ENCODE assay signal across 20 mouse cellular contexts in genomic region chr5:145104328-145104727, GRCm38 (mm10). TPM values are rescaled to one million over a fixed set of nuclear protein-coding genes. Genes with fewer than 3 reads are reported as not detected.
DNase-seq lines count a peak whose midpoint lies in the region; ATAC-seq and TF ChIP-seq lines count a peak whose summit lies in the region.
"Had no signal": no experiment of that assay in that cellular context is flagged by ENCODE, and none has a peak within 500 bp of the region (broad histone marks: within the 10 kb centered on the region; RNA-seq: fewer than 3 reads in every experiment).

No protein-coding gene starts in this region.

- no peaks in the 10 kb centered on the region for H3K9me3 ChIP-seq in hindbrain, embryonic 16.5 days (ENCODE audit: control insufficient read depth, low read length)
- H3K9me3 ChIP-seq in hindbrain, embryonic 12.5 days (replicated peaks) = no peaks in the 10 kb centered on the region
- no peaks in the 10 kb centered on the region for H3K9me3 ChIP-seq in limb, embryonic 13.5 days
- no peaks in the 10 kb centered on the region for H3K9me3 ChIP-seq in limb, embryonic 10.5 days (replicated peaks)
- no peaks in the 10 kb centered on the region for H3K9me3 ChIP-seq in hindbrain, postnatal 0 days (ENCODE audit: low read length)
- H3K9me3 ChIP-seq in neural tube, embryonic 15.5 days (replicated peaks) = no peaks in the 10 kb centered on the region
- H3K9me3 ChIP-seq: heart, embryonic 10.5 days; kidney, embryonic 15.5 days; midbrain, embryonic 12.5 days had no signal

- WGBS in hindbrain, embryonic 16.5 days = 78% methylated on average over 9 of the region's 9 CpGs
- WGBS in hindbrain, embryonic 12.5 days = 79% methylated on average over 9 of the region's 9 CpGs
- WGBS in limb, embryonic 13.5 days = 89% methylated on average over 9 of the region's 9 CpGs
- 92% methylated on average over 9 of the region's 9 CpGs for WGBS in limb, embryonic 10.5 days
- 68% methylated on average over 9 of the region's 9 CpGs for WGBS in hindbrain, postnatal 0 days
- WGBS in neural tube, embryonic 15.5 days = 81% methylated on average over 9 of the region's 9 CpGs

- TF ChIP-seq CTCF in hindbrain, postnatal 0 days (IDR thresholded peaks at IDR 0.05; ENCODE audit: low read depth) = no peak

- no peaks in the 10 kb centered on the region for H3K27me3 ChIP-seq in hindbrain, embryonic 16.5 days (replicated peaks; ENCODE audit: control insufficient read depth, insufficient read depth, low read length)
- H3K27me3 ChIP-seq in hindbrain, embryonic 12.5 days = no peaks in the 10 kb centered on the region
- H3K27me3 ChIP-seq in limb, embryonic 13.5 days = no peaks in the 10 kb centered on the region
- no peaks in the 10 kb centered on the region for H3K27me3 ChIP-seq in limb, embryonic 10.5 days (ENCODE audit: low read depth, poor library complexity, severe bottlenecking)
- H3K27me3 ChIP-seq in hindbrain, postnatal 0 days (ENCODE audit: insufficient read depth, low read length) = no peaks in the 10 kb centered on the region
- no peaks in the 10 kb centered on the region for H3K27me3 ChIP-seq in neural tube, embryonic 15.5 days (replicated peaks)
- H3K27me3 ChIP-seq: kidney, embryonic 15.5 days; midbrain, embryonic 12.5 days had no signal

- peak; percentile 58; the same call in 1 of the 2 replicates for ATAC-seq in hindbrain, embryonic 16.5 days
- no peak for ATAC-seq in hindbrain, embryonic 12.5 days (ENCODE audit: low FRiP score)
- ATAC-seq in limb, embryonic 13.5 days (ENCODE audit: low FRiP score, low read depth) = peak; percentile 32; the same call in 1 of the 2 replicates
- peak; percentile 69 for ATAC-seq in hindbrain, postnatal 0 days
- 0 out of 2 replicates have a peak, but pooled peaks have one; percentile 57 for ATAC-seq in neural tube, embryonic 15.5 days (ENCODE audit: low FRiP score)
- ATAC-seq in monocyte, adult 5-6 weeks (replicated peaks; ENCODE audit: insufficient number of reproducible peaks, low FRiP score, low TSS enrichment, poor library complexity, severe bottlenecking) = no peak
- ATAC-seq: CD4-positive, CD25-positive, alpha-beta regulatory T cell, adult 4 months; forebrain, embryonic 16.5 days had no signal

- no peak overlapping the region for H3K9ac ChIP-seq in hindbrain, embryonic 16.5 days (ENCODE audit: low read depth, low read length)
- no peak overlapping the region for H3K9ac ChIP-seq in hindbrain, embryonic 12.5 days
- no peak overlapping the region for H3K9ac ChIP-seq in limb, embryonic 13.5 days
- H3K9ac ChIP-seq in hindbrain, postnatal 0 days (replicated peaks; ENCODE audit: low read length) = no peak overlapping the region
- no peak overlapping the region for H3K9ac ChIP-seq in neural tube, embryonic 15.5 days (replicated peaks)
- H3K9ac ChIP-seq: kidney, embryonic 15.5 days; midbrain, embryonic 12.5 days had no signal

- DNase-seq in limb, embryonic 10.5 days (ENCODE audit: low spot score) = no peak
- peak; percentile 38 for DNase-seq in hindbrain, postnatal 0 days (ENCODE audit: low spot score)
- DNase-seq: adrenal gland, postnatal 25 days; gastrocnemius, postnatal 14 days; lung, postnatal 36 days; retina, postnatal 1 day had no signal

- H3K27ac ChIP-seq in hindbrain, embryonic 16.5 days (ENCODE audit: low read depth, low read length) = no peak overlapping the region
- H3K27ac ChIP-seq in hindbrain, embryonic 12.5 days = no peak overlapping the region
- no peak overlapping the region for H3K27ac ChIP-seq in limb, embryonic 13.5 days
- H3K27ac ChIP-seq in limb, embryonic 10.5 days = no peak overlapping the region
- no peak overlapping the region for H3K27ac ChIP-seq in hindbrain, postnatal 0 days
- H3K27ac ChIP-seq in neural tube, embryonic 15.5 days (replicated peaks) = no peak overlapping the region
- H3K27ac ChIP-seq: heart, embryonic 10.5 days; kidney, embryonic 15.5 days; midbrain, embryonic 12.5 days had no signal

- H3K4me3 ChIP-seq in hindbrain, embryonic 16.5 days (ENCODE audit: low read length) = no peak overlapping the region
- no peak overlapping the region for H3K4me3 ChIP-seq in hindbrain, embryonic 12.5 days
- H3K4me3 ChIP-seq in limb, embryonic 13.5 days = no peak overlapping the region
- H3K4me3 ChIP-seq in limb, embryonic 10.5 days = no peak overlapping the region
- no peak overlapping the region for H3K4me3 ChIP-seq in hindbrain, postnatal 0 days (ENCODE audit: low read length)
- no peak overlapping the region for H3K4me3 ChIP-seq in neural tube, embryonic 15.5 days (replicated peaks)
- H3K4me3 ChIP-seq: heart, embryonic 10.5 days; kidney, embryonic 15.5 days; midbrain, embryonic 12.5 days had no signal

- no peaks in the 10 kb centered on the region for H3K4me1 ChIP-seq in hindbrain, embryonic 16.5 days (ENCODE audit: control insufficient read depth, insufficient read depth, low read depth, low read length)
- H3K4me1 ChIP-seq in hindbrain, embryonic 12.5 days = no peaks in the 10 kb centered on the region
- no peaks in the 10 kb centered on the region for H3K4me1 ChIP-seq in limb, embryonic 13.5 days
- H3K4me1 ChIP-seq in limb, embryonic 10.5 days = no peaks in the 10 kb centered on the region
- H3K4me1 ChIP-seq in hindbrain, postnatal 0 days (ENCODE audit: insufficient read depth, low read length) = no peaks in the 10 kb centered on the region
- H3K4me1 ChIP-seq in neural tube, embryonic 15.5 days = no peaks in the 10 kb centered on the region
- H3K4me1 ChIP-seq: heart, embryonic 10.5 days; kidney, embryonic 15.5 days; midbrain, embryonic 12.5 days had no signal

- H3K4me2 ChIP-seq in hindbrain, embryonic 16.5 days (ENCODE audit: low read length) = no peak overlapping the region
- H3K4me2 ChIP-seq in hindbrain, embryonic 12.5 days (replicated peaks) = no peak overlapping the region
- H3K4me2 ChIP-seq in limb, embryonic 13.5 days (replicated peaks) = no peak overlapping the region
- H3K4me2 ChIP-seq in hindbrain, postnatal 0 days (ENCODE audit: low read depth, low read length) = no peak overlapping the region
- no peak overlapping the region for H3K4me2 ChIP-seq in neural tube, embryonic 15.5 days
- H3K4me2 ChIP-seq: kidney, embryonic 15.5 days; midbrain, embryonic 12.5 days had no signal

- H3K36me3 ChIP-seq in hindbrain, embryonic 16.5 days (ENCODE audit: control insufficient read depth, insufficient read depth, low read length) = peaks cover 56% of the 10 kb centered on the region
- H3K36me3 ChIP-seq in hindbrain, embryonic 12.5 days = peaks cover 97% of the 10 kb centered on the region
- peaks cover 97% of the 10 kb centered on the region for H3K36me3 ChIP-seq in limb, embryonic 13.5 days
- peaks cover 100% of the 10 kb centered on the region for H3K36me3 ChIP-seq in limb, embryonic 10.5 days
- H3K36me3 ChIP-seq in hindbrain, postnatal 0 days (ENCODE audit: insufficient read depth, low read length) = peaks cover 78% of the 10 kb centered on the region
- H3K36me3 ChIP-seq in neural tube, embryonic 15.5 days = peaks cover 93% of the 10 kb centered on the region

RNA-seq across cellular contexts. Expression of gene Arpc1b, which starts 9.7 kb away (rescaled TPM):
- polyA plus RNA-seq in hindbrain, embryonic 16.5 days (2015; fragmentation: Nextera tagmentation; extraction: Ambion mirVana) = 72.7 and 84.8 TPM in 2 replicates
- 95.5 and 108 TPM in 2 replicates for polyA plus RNA-seq in hindbrain, embryonic 12.5 days (2016; fragmentation: Nextera tagmentation; extraction: Ambion mirVana)
- polyA plus RNA-seq in limb, embryonic 13.5 days (2015; fragmentation: Nextera tagmentation; extraction: Ambion mirVana) = 250 and 255 TPM in 2 replicates
- 148 and 161 TPM in 2 replicates for polyA plus RNA-seq in limb, embryonic 10.5 days (2016; fragmentation: Nextera tagmentation; extraction: Ambion mirVana)
- 36.4 and 53.3 TPM in 2 replicates for total RNA-seq in hindbrain, postnatal 0 days (2014; rRNA removed)
- 73.6 and 84.9 TPM in 2 replicates for polyA plus RNA-seq in hindbrain, postnatal 0 days (2015; fragmentation: Nextera tagmentation; extraction: Ambion mirVana)
- 82.4 and 204 TPM in 2 replicates for polyA plus RNA-seq in neural tube, embryonic 15.5 days (2015; fragmentation: Nextera tagmentation; extraction: Ambion mirVana)
- total RNA-seq in monocyte, adult 5-6 weeks (2017) = 406 to 524 TPM (median 463 TPM) in 3 replicates

RNA-seq across cellular contexts. Expression of gene Kpna7, which starts 20.5 kb away (rescaled TPM):
- polyA plus RNA-seq in hindbrain, embryonic 16.5 days (2015; fragmentation: Nextera tagmentation; extraction: Ambion mirVana) = not detected in 2 replicates
- not detected in 2 replicates for polyA plus RNA-seq in hindbrain, embryonic 12.5 days (2016; fragmentation: Nextera tagmentation; extraction: Ambion mirVana)
- polyA plus RNA-seq in limb, embryonic 13.5 days (2015; fragmentation: Nextera tagmentation; extraction: Ambion mirVana) = 0.10 TPM in 1 of 2 replicates, not detected in the other
- not detected in 2 replicates for polyA plus RNA-seq in limb, embryonic 10.5 days (2016; fragmentation: Nextera tagmentation; extraction: Ambion mirVana)
- total RNA-seq in hindbrain, postnatal 0 days (2014; rRNA removed) = not detected in 2 replicates
- 0.09 TPM in 1 of 2 replicates, not detected in the other for polyA plus RNA-seq in hindbrain, postnatal 0 days (2015; fragmentation: Nextera tagmentation; extraction: Ambion mirVana)
- polyA plus RNA-seq in neural tube, embryonic 15.5 days (2015; fragmentation: Nextera tagmentation; extraction: Ambion mirVana) = not detected in 2 replicates
- total RNA-seq in monocyte, adult 5-6 weeks (2017) = not detected in 3 replicates
- total RNA-seq: adrenal gland, postnatal 25 days; common myeloid progenitor, adult 5-6 weeks; gastrocnemius, postnatal 14 days; hematopoietic stem cell, adult 5-6 weeks; left cerebral cortex, postnatal 25 days had no signal
- polyA plus RNA-seq: CD4-positive, CD25-positive, alpha-beta regulatory T cell, adult 4 months; forebrain, embryonic 16.5 days; heart, embryonic 10.5 days; kidney, embryonic 15.5 days; midbrain, embryonic 12.5 days; neural tube, embryonic 11.5 days had no signal

RNA-seq across cellular contexts. Expression of gene Arpc1a, which starts 20.7 kb away (rescaled TPM):
- polyA plus RNA-seq in hindbrain, embryonic 16.5 days (2015; fragmentation: Nextera tagmentation; extraction: Ambion mirVana) = 234 and 235 TPM in 2 replicates
- 191 and 201 TPM in 2 replicates for polyA plus RNA-seq in hindbrain, embryonic 12.5 days (2016; fragmentation: Nextera tagmentation; extraction: Ambion mirVana)
- 139 and 141 TPM in 2 replicates for polyA plus RNA-seq in limb, embryonic 13.5 days (2015; fragmentation: Nextera tagmentation; extraction: Ambion mirVana)
- polyA plus RNA-seq in limb, embryonic 10.5 days (2016; fragmentation: Nextera tagmentation; extraction: Ambion mirVana) = 111 and 125 TPM in 2 replicates
- 157 and 163 TPM in 2 replicates for total RNA-seq in hindbrain, postnatal 0 days (2014; rRNA removed)
- polyA plus RNA-seq in hindbrain, postnatal 0 days (2015; fragmentation: Nextera tagmentation; extraction: Ambion mirVana) = 220 and 221 TPM in 2 replicates
- polyA plus RNA-seq in neural tube, embryonic 15.5 days (2015; fragmentation: Nextera tagmentation; extraction: Ambion mirVana) = 218 and 232 TPM in 2 replicates
- total RNA-seq in monocyte, adult 5-6 weeks (2017) = 79.3 to 85.9 TPM (median 81.0 TPM) in 3 replicates

RNA-seq across cellular contexts. Expression of gene Pdap1, which starts 35.7 kb away (rescaled TPM):
- 90.9 and 98.7 TPM in 2 replicates for polyA plus RNA-seq in hindbrain, embryonic 16.5 days (2015; fragmentation: Nextera tagmentation; extraction: Ambion mirVana)
- 111 and 144 TPM in 2 replicates for polyA plus RNA-seq in hindbrain, embryonic 12.5 days (2016; fragmentation: Nextera tagmentation; extraction: Ambion mirVana)
- 137 and 139 TPM in 2 replicates for polyA plus RNA-seq in limb, embryonic 13.5 days (2015; fragmentation: Nextera tagmentation; extraction: Ambion mirVana)
- polyA plus RNA-seq in limb, embryonic 10.5 days (2016; fragmentation: Nextera tagmentation; extraction: Ambion mirVana) = 133 and 154 TPM in 2 replicates
- total RNA-seq in hindbrain, postnatal 0 days (2014; rRNA removed) = 22.6 and 26.0 TPM in 2 replicates
- polyA plus RNA-seq in hindbrain, postnatal 0 days (2015; fragmentation: Nextera tagmentation; extraction: Ambion mirVana) = 124 and 137 TPM in 2 replicates
- polyA plus RNA-seq in neural tube, embryonic 15.5 days (2015; fragmentation: Nextera tagmentation; extraction: Ambion mirVana) = 97.0 and 115 TPM in 2 replicates
- 93.1 to 106 TPM (median 95.5 TPM) in 3 replicates for total RNA-seq in monocyte, adult 5-6 weeks (2017)

RNA-seq across cellular contexts. Expression of gene Bud31, which starts 35.8 kb away (rescaled TPM):
- polyA plus RNA-seq in hindbrain, embryonic 16.5 days (2015; fragmentation: Nextera tagmentation; extraction: Ambion mirVana) = 164 and 169 TPM in 2 replicates
- polyA plus RNA-seq in hindbrain, embryonic 12.5 days (2016; fragmentation: Nextera tagmentation; extraction: Ambion mirVana) = 210 and 215 TPM in 2 replicates
- 218 and 225 TPM in 2 replicates for polyA plus RNA-seq in limb, embryonic 13.5 days (2015; fragmentation: Nextera tagmentation; extraction: Ambion mirVana)
- polyA plus RNA-seq in limb, embryonic 10.5 days (2016; fragmentation: Nextera tagmentation; extraction: Ambion mirVana) = 277 and 305 TPM in 2 replicates
- total RNA-seq in hindbrain, postnatal 0 days (2014; rRNA removed) = 62.5 and 63.1 TPM in 2 replicates
- 161 and 165 TPM in 2 replicates for polyA plus RNA-seq in hindbrain, postnatal 0 days (2015; fragmentation: Nextera tagmentation; extraction: Ambion mirVana)
- 183 and 184 TPM in 2 replicates for polyA plus RNA-seq in neural tube, embryonic 15.5 days (2015; fragmentation: Nextera tagmentation; extraction: Ambion mirVana)
- total RNA-seq in monocyte, adult 5-6 weeks (2017) = 212 to 285 TPM (median 240 TPM) in 3 replicates

Comparison
In these comparisons a context has a peak if more than half of its experiments do, and no peak if none do; other contexts are left out.
1. ATAC-seq: peak in hindbrain, embryonic 16.5 days (single experiment), limb, embryonic 13.5 days (single experiment), hindbrain, postnatal 0 days (single experiment) and neural tube, embryonic 15.5 days (single experiment); none in hindbrain, embryonic 12.5 days (single experiment) and monocyte, adult 5-6 weeks (single experiment).